Mouse (Mus musculus): Measurements from ENCODE around the gene Amz2. TPM values are rescaled to one million over a fixed set of nuclear protein-coding genes. Genes with fewer than 3 reads are reported as not detected.

Amz2 gene
- polyA plus RNA-seq, 1 experiment from 2014 or later, result 45.6 TPM

DNA sequence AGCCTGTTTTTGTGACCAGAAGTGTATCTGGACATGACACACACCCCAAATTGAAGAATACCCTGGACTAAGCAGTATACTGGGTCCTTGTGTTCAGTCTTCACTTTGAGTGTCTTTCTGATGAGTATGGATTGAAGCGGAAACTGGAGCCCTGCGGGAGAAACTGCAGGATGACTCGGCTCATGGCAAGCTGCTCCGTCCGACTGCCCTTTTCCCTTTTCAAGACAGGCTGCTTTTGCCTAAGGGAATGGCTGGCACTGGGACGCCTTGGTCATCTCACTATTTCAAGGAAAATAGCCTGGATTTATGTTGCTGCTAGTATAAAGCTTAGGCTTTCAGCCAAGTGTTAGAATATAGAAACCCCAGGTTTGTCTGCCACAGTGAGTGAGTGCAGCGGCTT is 34.5 kb upstream of the Amz2 start:
- TF ChIP-seq CTCF (IDR thresholded peaks at IDR 0.05; ENCODE audit: low read depth), result no peak
- Histone ChIP-seq H3K27ac (ENCODE audit: low read depth) (no peak overlapping the region), H3K4me1 (ENCODE audit: insufficient read depth) (no peaks in the 10 kb centered on the region), H3K36me3 (ENCODE audit: insufficient read depth) (peaks cover 30% of the 10 kb centered on the region; the same call in 1 of the 2 replicates), H3K9me3 (ENCODE audit: low read depth, low read length) (no peaks in the 10 kb centered on the region), H3K4me3 (ENCODE audit: low read depth, low read length) (no peak overlapping the region), H3K9ac (no peak overlapping the region), H3K4me2 (no peak overlapping the region), H3K27me3 (ENCODE audit: insufficient read depth, low read length) (no peaks in the 10 kb centered on the region)
- ATAC-seq (ENCODE audit: insufficient read depth), result no peak
- WGBS, result 82% methylated on average over 7 of the region's 7 CpGs
- DNase-seq, result no peak

DNA sequence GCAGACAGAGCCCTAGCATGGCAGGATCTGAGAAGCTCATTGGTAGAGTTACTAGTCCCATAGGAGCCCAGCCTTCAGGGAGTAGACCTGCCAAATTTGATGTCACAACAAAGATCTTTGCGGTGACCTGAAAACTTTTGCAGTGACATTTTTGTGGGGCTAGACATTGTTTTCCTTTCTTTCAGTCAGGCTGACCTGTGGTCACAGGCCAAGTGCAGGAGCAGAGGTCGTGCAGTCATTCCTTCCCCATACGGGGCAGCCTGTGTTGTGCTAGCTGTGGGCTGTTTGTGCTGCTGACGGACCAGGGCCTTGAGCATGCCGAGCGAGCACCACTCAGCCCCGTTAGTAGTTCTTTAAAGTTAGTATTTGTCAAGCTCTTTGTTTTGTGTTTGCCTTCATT is 34.0 kb upstream of the Amz2 start:
- Histone ChIP-seq H3K27me3 (ENCODE audit: insufficient read depth, low read length) (no peaks in the 10 kb centered on the region), H3K9me3 (ENCODE audit: low read depth, low read length) (no peaks in the 10 kb centered on the region), H3K36me3 (ENCODE audit: insufficient read depth) (peaks cover 36% of the 10 kb centered on the region), H3K9ac (no peak overlapping the region), H3K4me2 (no peak overlapping the region), H3K4me3 (ENCODE audit: low read depth, low read length) (no peak overlapping the region), H3K27ac (ENCODE audit: low read depth) (no peak overlapping the region), H3K4me1 (ENCODE audit: insufficient read depth) (no peaks in the 10 kb centered on the region)
- no peak for TF ChIP-seq CTCF (IDR thresholded peaks at IDR 0.05; ENCODE audit: low read depth)
- DNase-seq (no peak), ATAC-seq (ENCODE audit: insufficient read depth) (no peak)
- 66% methylated on average over 7 of the region's 7 CpGs for WGBS

DNA sequence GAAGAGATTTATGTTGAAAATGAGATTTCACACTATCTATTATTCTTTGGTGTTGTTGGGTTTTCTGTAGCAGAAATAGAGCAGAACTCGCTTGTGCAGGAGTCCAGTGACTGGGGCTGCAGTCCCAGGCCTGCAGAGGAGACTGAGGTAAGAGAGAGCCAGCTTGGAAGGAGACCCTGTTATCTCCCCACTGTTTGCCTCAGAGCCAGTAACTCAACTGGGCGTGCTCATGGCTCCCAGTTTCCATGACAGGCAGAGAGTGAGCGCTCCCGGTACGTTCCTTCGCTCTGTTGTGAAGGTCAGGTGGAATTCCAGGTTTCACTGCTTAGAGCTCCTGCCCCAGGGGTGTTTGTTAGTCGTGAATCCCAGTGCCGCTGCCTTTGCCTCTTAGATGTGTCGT is 33.1 kb upstream of the Amz2 start:
- WGBS, result 82% methylated on average over 9 of the region's 9 CpGs
- Histone ChIP-seq H3K4me3 (ENCODE audit: low read depth, low read length) (no peak overlapping the region), H3K9ac (no peak overlapping the region), H3K4me1 (ENCODE audit: insufficient read depth) (no peaks in the 10 kb centered on the region), H3K9me3 (ENCODE audit: low read depth, low read length) (no peaks in the 10 kb centered on the region), H3K27ac (ENCODE audit: low read depth) (no peak overlapping the region), H3K4me2 (no peak overlapping the region), H3K27me3 (ENCODE audit: insufficient read depth, low read length) (no peaks in the 10 kb centered on the region), H3K36me3 (ENCODE audit: insufficient read depth) (peaks cover 43% of the 10 kb centered on the region)
- no peak for TF ChIP-seq CTCF (IDR thresholded peaks at IDR 0.05; ENCODE audit: low read depth)
- ATAC-seq (ENCODE audit: insufficient read depth) (no peak), DNase-seq (no peak)

DNA sequence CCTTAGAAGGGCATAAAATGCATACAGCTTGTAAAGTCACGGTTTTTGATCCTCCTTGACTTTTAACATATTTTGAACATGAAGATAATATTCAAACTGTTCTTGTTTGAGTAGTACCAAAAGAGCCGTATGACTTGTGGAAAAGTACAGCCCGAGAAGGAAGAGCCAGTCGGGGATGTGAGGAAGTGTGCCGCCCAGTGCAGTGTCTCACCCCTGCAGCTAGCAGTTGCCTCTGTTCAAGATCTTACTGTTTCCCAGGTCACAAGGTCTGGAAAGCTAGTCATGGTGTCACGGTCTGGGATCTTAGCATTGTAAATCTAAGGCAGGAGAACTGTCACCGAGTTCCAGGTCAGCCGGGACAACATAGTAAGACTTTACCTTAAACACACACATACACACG is 31.0 kb upstream of the Amz2 start:
- 86% methylated on average over 9 of the region's 9 CpGs for WGBS
- no peak for TF ChIP-seq CTCF (IDR thresholded peaks at IDR 0.05; ENCODE audit: low read depth)
- Histone ChIP-seq H3K9me3 (ENCODE audit: low read depth, low read length) (no peaks in the 10 kb centered on the region), H3K4me2 (no peak overlapping the region), H3K4me3 (ENCODE audit: low read depth, low read length) (no peak overlapping the region), H3K27ac (ENCODE audit: low read depth) (no peak overlapping the region), H3K4me1 (ENCODE audit: insufficient read depth) (no peaks in the 10 kb centered on the region), H3K36me3 (ENCODE audit: insufficient read depth) (peaks cover 61% of the 10 kb centered on the region), H3K9ac (no peak overlapping the region), H3K27me3 (ENCODE audit: insufficient read depth, low read length) (no peaks in the 10 kb centered on the region)
- ATAC-seq (ENCODE audit: insufficient read depth) (no peak), DNase-seq (no peak)

DNA sequence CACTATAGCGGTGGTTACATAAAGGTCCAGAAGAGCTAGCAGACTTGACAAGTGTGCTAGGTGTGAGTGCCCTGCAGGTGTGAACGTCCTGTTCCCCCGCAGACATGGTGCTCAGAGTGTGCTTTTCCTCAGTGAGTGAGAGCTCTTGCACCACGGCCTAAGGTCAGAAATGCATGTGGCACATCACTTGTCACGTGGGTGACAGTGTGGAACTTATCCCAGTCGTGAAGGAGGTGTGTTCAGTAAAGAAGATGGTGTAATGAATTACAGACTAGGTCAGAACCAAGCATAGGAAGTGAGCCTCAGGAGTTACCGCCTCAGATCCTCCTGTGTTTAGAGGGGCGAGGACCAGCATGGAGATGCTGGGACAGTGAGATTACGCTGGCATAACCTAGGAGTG is 30.5 kb upstream of the Amz2 start:
- TF ChIP-seq CTCF (IDR thresholded peaks at IDR 0.05; ENCODE audit: low read depth), result no peak
- 79% methylated on average over 9 of the region's 9 CpGs for WGBS
- ATAC-seq (ENCODE audit: insufficient read depth) (peak; percentile 24; the same call in 1 of the 2 replicates), DNase-seq (no peak)
- Histone ChIP-seq H3K4me2 (no peak overlapping the region), H3K27ac (ENCODE audit: low read depth) (no peak overlapping the region), H3K36me3 (ENCODE audit: insufficient read depth) (peaks cover 61% of the 10 kb centered on the region), H3K4me3 (ENCODE audit: low read depth, low read length) (no peak overlapping the region), H3K4me1 (ENCODE audit: insufficient read depth) (no peaks in the 10 kb centered on the region), H3K9ac (no peak overlapping the region), H3K27me3 (ENCODE audit: insufficient read depth, low read length) (no peaks in the 10 kb centered on the region), H3K9me3 (ENCODE audit: low read depth, low read length) (no peaks in the 10 kb centered on the region)

DNA sequence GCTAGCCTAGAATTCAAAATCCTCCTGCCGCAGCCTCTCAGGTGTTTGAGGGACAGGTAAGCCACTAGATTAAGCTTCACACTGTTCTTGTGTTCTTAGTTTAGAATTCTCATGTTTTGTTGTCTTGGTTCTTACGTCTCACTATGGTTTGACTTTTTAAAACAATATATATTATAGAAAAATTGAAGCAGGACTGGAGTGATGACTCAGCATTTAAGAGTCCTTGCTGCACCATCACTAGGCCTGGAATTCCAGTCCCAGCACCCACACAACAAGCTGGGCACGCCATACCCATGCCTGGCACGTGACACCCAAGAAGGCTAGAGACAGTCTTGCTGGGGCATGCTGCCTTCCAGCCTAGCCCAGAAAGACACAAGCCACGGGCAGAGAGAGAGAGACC is 19.3 kb upstream of the Amz2 start:
- no peak overlapping the region for H3K9ac ChIP-seq
- H3K36me3 ChIP-seq (ENCODE audit: insufficient read depth), result 0 out of 2 replicates have a peak, but pooled peaks cover 2% of the 10 kb centered on the region
- no peak for ATAC-seq (ENCODE audit: insufficient read depth)
- H3K27me3 ChIP-seq (ENCODE audit: insufficient read depth, low read length), result no peaks in the 10 kb centered on the region
- H3K4me2 ChIP-seq, result no peak overlapping the region
- H3K9me3 ChIP-seq (ENCODE audit: low read depth, low read length), result no peaks in the 10 kb centered on the region
- H3K4me3 ChIP-seq (ENCODE audit: low read depth, low read length), result no peak overlapping the region
- TF ChIP-seq CTCF (IDR thresholded peaks at IDR 0.05; ENCODE audit: low read depth), result no peak
- 82% methylated on average over 5 of the region's 5 CpGs for WGBS
- H3K27ac ChIP-seq (ENCODE audit: low read depth), result no peak overlapping the region
- H3K4me1 ChIP-seq (ENCODE audit: insufficient read depth), result no peaks in the 10 kb centered on the region
- DNase-seq, result no peak

DNA sequence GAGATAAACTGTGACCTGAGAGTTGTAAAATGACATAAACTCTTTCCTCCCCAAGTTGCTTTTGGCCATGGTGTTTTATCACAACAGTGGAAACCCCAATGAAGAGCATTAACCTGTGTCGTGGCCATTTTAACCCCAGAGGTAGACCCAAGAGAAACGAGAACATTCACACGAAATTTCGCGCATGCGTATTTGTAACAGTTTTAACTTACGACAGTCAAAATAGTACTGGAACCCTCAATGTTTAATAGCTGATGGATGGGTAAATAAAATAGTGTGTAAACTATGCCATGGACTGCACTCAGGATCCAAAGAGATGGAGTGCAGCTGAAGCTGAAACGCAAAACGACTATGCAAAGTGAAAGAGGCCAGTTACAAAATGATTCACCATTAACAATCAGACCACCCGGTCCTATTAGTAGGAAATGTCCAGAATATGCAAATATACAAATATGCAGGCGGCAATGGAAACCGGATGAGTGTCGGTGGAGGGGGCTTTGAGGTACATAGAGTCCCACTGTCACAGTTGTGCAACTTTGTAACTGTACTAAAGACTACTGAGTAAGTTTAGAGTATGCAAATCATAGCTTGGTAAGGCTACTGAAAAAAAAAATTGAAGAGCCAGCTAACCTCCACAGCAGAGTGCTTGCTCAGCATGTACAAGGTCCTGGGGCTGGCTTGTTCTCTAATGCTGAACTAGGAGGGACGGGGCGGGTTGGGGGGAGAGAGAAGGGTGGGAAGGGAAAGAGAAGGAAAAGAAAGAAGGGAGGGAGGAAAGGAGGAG is 15.4 kb upstream of the Amz2 start:
- TF ChIP-seq CTCF (IDR thresholded peaks at IDR 0.05; ENCODE audit: low read depth), result no peak
- H3K27ac ChIP-seq (ENCODE audit: low read depth), result no peak overlapping the region
- H3K4me3 ChIP-seq (ENCODE audit: low read depth, low read length), result no peak overlapping the region
- no peaks in the 10 kb centered on the region for H3K9me3 ChIP-seq (ENCODE audit: low read depth, low read length)
- WGBS, result 79% methylated on average over 15 of the region's 15 CpGs
- DNase-seq (no peak), ATAC-seq (ENCODE audit: insufficient read depth) (no peak)
- no peak overlapping the region for H3K9ac ChIP-seq
- no peaks in the 10 kb centered on the region for H3K27me3 ChIP-seq (ENCODE audit: insufficient read depth, low read length)
- H3K4me1 ChIP-seq (ENCODE audit: insufficient read depth), result no peaks in the 10 kb centered on the region
- no peaks in the 10 kb centered on the region for H3K36me3 ChIP-seq (ENCODE audit: insufficient read depth)
- H3K4me2 ChIP-seq, result no peak overlapping the region

Measured in lung, embryonic 14.5 days (tissue).